Mouse (Mus musculus) G1E (cell line): ENCODE data around the gene Wars2.

ENCODE experiments used
- CTCF ChIP-seq: IDR thresholded peaks from 2 replicates; pipeline ENCODE4 v1.5.1; 2012; ENCODE audit warnings: low read depth, low read length, inconsistent platforms, mixed read lengths
- GATA1 ChIP-seq: IDR thresholded peaks from 2 replicates; pipeline ENCODE4 v1.6.1; 2012; ENCODE audit warnings: borderline replicate concordance, low read length, inconsistent platforms, mixed read lengths
- TAL1 ChIP-seq: conservative IDR thresholded peaks from 2 replicates; pipeline ENCODE4 v1.6.1; 2012; ENCODE audit warnings: low read depth, low read length, inconsistent platforms, mixed read lengths

- TF ChIP-seq CTCF (no peak), TAL1 (no peak), GATA1 (no peak)
Observed at GRCm38 (mm10) chr3:99281453-99281852, 140.6 kb downstream of the Wars2 start.
